In the genomic region with DNA sequence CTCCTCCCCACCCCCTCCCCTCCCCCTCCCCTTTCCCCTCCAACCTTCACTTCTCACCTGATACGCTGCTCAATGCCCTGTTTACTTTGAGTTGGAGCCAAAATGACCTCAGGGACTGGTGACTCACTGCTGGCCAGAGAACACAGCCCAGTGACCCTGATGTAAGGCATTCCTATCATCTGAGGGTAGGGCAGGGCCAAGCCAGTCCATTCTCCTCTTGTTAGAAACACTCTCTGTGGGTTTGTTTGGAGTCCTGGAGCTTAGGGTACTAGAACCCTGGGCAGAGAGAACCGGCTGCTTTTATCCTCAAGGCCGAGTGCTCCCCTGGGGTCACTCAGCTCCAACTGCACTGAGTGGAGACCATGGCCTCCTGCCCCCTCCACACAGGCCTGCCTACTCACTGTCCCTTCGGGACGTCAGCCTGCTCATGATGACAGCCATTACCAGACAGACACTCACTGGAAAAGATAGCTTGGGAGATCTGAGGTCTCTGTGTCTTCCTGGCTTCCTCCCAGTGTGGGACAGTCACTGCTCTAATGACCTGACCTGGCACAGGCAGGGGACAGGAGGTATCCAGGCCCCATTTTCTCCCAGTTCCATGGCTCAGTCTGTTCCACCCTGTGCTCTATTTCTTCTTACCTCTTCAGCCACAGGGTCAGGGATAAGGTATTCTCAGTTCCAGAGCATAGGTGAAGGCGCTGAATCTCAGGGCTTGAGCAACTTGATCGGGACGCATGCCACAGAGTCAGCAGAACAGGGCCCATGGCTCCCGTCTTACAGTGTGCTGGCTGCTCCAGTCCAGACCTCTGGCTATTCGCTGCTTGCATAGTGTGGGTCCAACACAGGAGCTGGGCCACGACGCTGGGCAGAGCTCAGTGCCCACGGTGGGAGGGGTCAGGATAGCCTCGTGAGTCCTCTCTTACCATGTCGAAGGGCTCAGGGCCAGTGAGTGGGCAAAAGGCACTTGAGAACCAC, we compare ENCODE assay signal across 8 mouse cellular contexts.
DNase-seq lines count a peak whose midpoint lies in the region; ATAC-seq and TF ChIP-seq lines count a peak whose summit lies in the region.

No protein-coding gene starts in this region.

- WGBS in kidney, embryonic 14.5 days = 63% methylated on average over 15 of the region's 15 CpGs
- WGBS in lung, postnatal 0 days = 51% methylated on average over 15 of the region's 15 CpGs
- 73% methylated on average over 15 of the region's 15 CpGs for WGBS in forebrain, embryonic 13.5 days

- TF ChIP-seq EP300 in lung, postnatal 0 days (IDR thresholded peaks at IDR 0.05) = peak; percentile 23; the same call in 1 of the 2 replicates

- H3K9me3 ChIP-seq in kidney, embryonic 14.5 days (ENCODE audit: control insufficient read depth, low read length) = no peaks in the 10 kb centered on the region
- no peaks in the 10 kb centered on the region for H3K9me3 ChIP-seq in lung, postnatal 0 days (ENCODE audit: low read length)
- H3K9me3 ChIP-seq in forebrain, embryonic 13.5 days (replicated peaks) = no peaks in the 10 kb centered on the region

- no peaks in the 10 kb centered on the region for H3K36me3 ChIP-seq in kidney, embryonic 14.5 days (ENCODE audit: control insufficient read depth, insufficient read depth, low read length)
- H3K36me3 ChIP-seq in lung, postnatal 0 days (ENCODE audit: insufficient read depth, low read length) = no peaks in the 10 kb centered on the region
- H3K36me3 ChIP-seq in forebrain, embryonic 13.5 days (ENCODE audit: poor library complexity, severe bottlenecking) = no peaks in the 10 kb centered on the region

- peak; percentile 54 for DNase-seq in retina, postnatal 1 day
- DNase-seq in retina, embryonic 14.5 days (ENCODE audit: low spot score) = no peak
- DNase-seq in heart, adult 11 months = peak; percentile 98
- DNase-seq in lung, postnatal 0 days (ENCODE audit: low spot score) = peak; percentile 96
- no peak for DNase-seq in right cerebral cortex, postnatal 25 days
- no peak for DNase-seq in spleen, adult 18-20 months

- H3K4me2 ChIP-seq in kidney, embryonic 14.5 days (replicated peaks; ENCODE audit: low read depth, low read length) = no peak overlapping the region
- no peak overlapping the region for H3K4me2 ChIP-seq in lung, postnatal 0 days (replicated peaks; ENCODE audit: low read depth, low read length)
- H3K4me2 ChIP-seq in forebrain, embryonic 13.5 days = no peak overlapping the region

- H3K27me3 ChIP-seq in kidney, embryonic 14.5 days (ENCODE audit: control insufficient read depth, insufficient read depth, low read length) = no peaks in the 10 kb centered on the region
- H3K27me3 ChIP-seq in lung, postnatal 0 days (replicated peaks; ENCODE audit: insufficient read depth, low read length) = no peaks in the 10 kb centered on the region
- no peaks in the 10 kb centered on the region for H3K27me3 ChIP-seq in forebrain, embryonic 13.5 days

- TF ChIP-seq CTCF in lung, postnatal 0 days (IDR thresholded peaks at IDR 0.05) = peak; percentile 2; the same call in 1 of the 2 replicates

- H3K4me1 ChIP-seq in kidney, embryonic 14.5 days (ENCODE audit: control insufficient read depth, insufficient read depth, low read length) = peaks cover 15% of the 10 kb centered on the region
- peaks cover 6% of the 10 kb centered on the region; the same call in 1 of the 2 replicates for H3K4me1 ChIP-seq in lung, postnatal 0 days (ENCODE audit: insufficient read depth, low read depth, low read length)
- peaks cover 38% of the 10 kb centered on the region for H3K4me1 ChIP-seq in forebrain, embryonic 13.5 days

- ATAC-seq in kidney, embryonic 14.5 days (ENCODE audit: low FRiP score, low TSS enrichment) = no peak; the same call in 1 of the 2 replicates
- peak; percentile 95 for ATAC-seq in lung, postnatal 0 days
- no peak for ATAC-seq in forebrain, embryonic 13.5 days

- no peak overlapping the region for H3K9ac ChIP-seq in kidney, embryonic 14.5 days (ENCODE audit: low read depth, low read length)
- H3K9ac ChIP-seq in lung, postnatal 0 days (replicated peaks; ENCODE audit: low read depth) = no peak overlapping the region
- no peak overlapping the region for H3K9ac ChIP-seq in forebrain, embryonic 13.5 days

- H3K27ac ChIP-seq in kidney, embryonic 14.5 days (ENCODE audit: low read depth, low read length) = peak overlapping the region; percentile 45; the same call in 1 of the 2 replicates
- peak overlapping the region; percentile 90 for H3K27ac ChIP-seq in lung, postnatal 0 days (ENCODE audit: low read length)
- H3K27ac ChIP-seq in forebrain, embryonic 13.5 days = no peak overlapping the region

- H3K4me3 ChIP-seq in kidney, embryonic 14.5 days (ENCODE audit: low read length) = no peak overlapping the region
- no peak overlapping the region for H3K4me3 ChIP-seq in lung, postnatal 0 days (ENCODE audit: low read depth, low read length)
- H3K4me3 ChIP-seq in forebrain, embryonic 13.5 days = no peak overlapping the region

Comparison
In these comparisons a context has a peak if more than half of its experiments do, and no peak if none do; other contexts are left out.
1. DNase-seq: peak in retina, postnatal 1 day (single experiment), heart, adult 11 months (single experiment) and lung, postnatal 0 days (single experiment); none in retina, embryonic 14.5 days (single experiment), right cerebral cortex, postnatal 25 days (single experiment) and spleen, adult 18-20 months (0 of 2).